Comparison of ENCODE assay signal across 8 mouse cellular contexts in genomic region chr4:116650365-116650764, GRCm38 (mm10). TPM values are rescaled to one million over a fixed set of nuclear protein-coding genes. Genes with fewer than 3 reads are reported as not detected.
DNase-seq lines count a peak whose midpoint lies in the region; ATAC-seq and TF ChIP-seq lines count a peak whose summit lies in the region.

No protein-coding gene starts in this region.

- no peaks in the 10 kb centered on the region for H3K9me3 ChIP-seq in heart, postnatal 0 days (replicated peaks; ENCODE audit: control insufficient read depth, low read length)
- no peaks in the 10 kb centered on the region for H3K9me3 ChIP-seq in hindbrain, embryonic 15.5 days
- no peaks in the 10 kb centered on the region for H3K9me3 ChIP-seq in midbrain, embryonic 11.5 days (ENCODE audit: control insufficient read depth, low read length)

- peak overlapping the region; percentile 80 for H3K9ac ChIP-seq in heart, postnatal 0 days (replicated peaks; ENCODE audit: low read depth, low read length)
- H3K9ac ChIP-seq in hindbrain, embryonic 15.5 days = peak overlapping the region; percentile 87
- peak overlapping the region; percentile 84 for H3K9ac ChIP-seq in midbrain, embryonic 11.5 days (ENCODE audit: low read length)

- no peak for ATAC-seq in heart, postnatal 0 days (ENCODE audit: insufficient read depth, low read depth)
- no peak for ATAC-seq in hindbrain, embryonic 15.5 days (ENCODE audit: low FRiP score, low read depth)
- ATAC-seq in midbrain, embryonic 11.5 days (ENCODE audit: low FRiP score) = no peak

- WGBS in heart, postnatal 0 days = 25% methylated on average over 5 of the region's 5 CpGs
- 51% methylated on average over 5 of the region's 5 CpGs for WGBS in hindbrain, embryonic 15.5 days
- 39% methylated on average over 5 of the region's 5 CpGs for WGBS in midbrain, embryonic 11.5 days

- TF ChIP-seq POLR2A in bone marrow macrophage, adult 2 months (IDR thresholded peaks at IDR 0.05; ENCODE audit: borderline replicate concordance, low read depth, low read length) = no peak

- no peaks in the 10 kb centered on the region for H3K27me3 ChIP-seq in heart, postnatal 0 days (ENCODE audit: control insufficient read depth, insufficient read depth, low read length)
- no peaks in the 10 kb centered on the region for H3K27me3 ChIP-seq in hindbrain, embryonic 15.5 days
- H3K27me3 ChIP-seq in midbrain, embryonic 11.5 days (ENCODE audit: control insufficient read depth, insufficient read depth, low read length) = no peaks in the 10 kb centered on the region

- peaks cover 15% of the 10 kb centered on the region for H3K4me1 ChIP-seq in heart, postnatal 0 days (ENCODE audit: control insufficient read depth, insufficient read depth)
- H3K4me1 ChIP-seq in bone marrow macrophage, adult 2 months (ENCODE audit: control insufficient read depth, insufficient read depth, low read length) = peaks cover 41% of the 10 kb centered on the region
- H3K4me1 ChIP-seq in hindbrain, embryonic 15.5 days (replicated peaks) = peaks cover 47% of the 10 kb centered on the region
- H3K4me1 ChIP-seq in midbrain, embryonic 11.5 days (ENCODE audit: control insufficient read depth, insufficient read depth, low read length) = peaks cover 15% of the 10 kb centered on the region

- no peak for TF ChIP-seq EP300 in heart, postnatal 0 days (IDR thresholded peaks at IDR 0.05; ENCODE audit: low read depth)

- no peak for DNase-seq in heart, postnatal 0 days (ENCODE audit: low spot score)
- DNase-seq in heart, adult 18-20 months = no peak
- DNase-seq in midbrain, embryonic 11.5 days (ENCODE audit: low spot score, missing footprints) = peak; percentile 84
- DNase-seq in adrenal gland, adult 2 months = no peak
- no peak for DNase-seq in gastrocnemius, postnatal 25 days
- DNase-seq in left cerebral cortex, adult 11 months (ENCODE audit: low spot score) = no peak

- H3K27ac ChIP-seq in heart, postnatal 0 days (ENCODE audit: low read depth) = peak overlapping the region; percentile 90
- peak overlapping the region; percentile 87 for H3K27ac ChIP-seq in bone marrow macrophage, adult 2 months (ENCODE audit: insufficient read depth, low read depth, low read length)
- H3K27ac ChIP-seq in hindbrain, embryonic 15.5 days (replicated peaks) = peak overlapping the region; percentile 88
- no peak overlapping the region for H3K27ac ChIP-seq in midbrain, embryonic 11.5 days (ENCODE audit: low read depth, low read length)

- peaks cover 7% of the 10 kb centered on the region for H3K36me3 ChIP-seq in heart, postnatal 0 days (replicated peaks; ENCODE audit: control insufficient read depth, insufficient read depth, low read length)
- 0 out of 2 replicates have a peak, but pooled peaks cover 6% of the 10 kb centered on the region for H3K36me3 ChIP-seq in hindbrain, embryonic 15.5 days
- peaks cover 6% of the 10 kb centered on the region for H3K36me3 ChIP-seq in midbrain, embryonic 11.5 days (ENCODE audit: control insufficient read depth, insufficient read depth, low read length)

- H3K4me3 ChIP-seq in heart, postnatal 0 days (ENCODE audit: low read depth, low read length) = peak overlapping the region; percentile 68
- peak overlapping the region; percentile 91 for H3K4me3 ChIP-seq in bone marrow macrophage, adult 2 months (ENCODE audit: insufficient read depth, low read length)
- peak overlapping the region; percentile 85 for H3K4me3 ChIP-seq in hindbrain, embryonic 15.5 days
- H3K4me3 ChIP-seq in midbrain, embryonic 11.5 days (ENCODE audit: low read depth, low read length) = peak overlapping the region; percentile 65

- no peak for TF ChIP-seq CTCF in heart, postnatal 0 days (IDR thresholded peaks at IDR 0.05; ENCODE audit: low read depth)
- no peak for TF ChIP-seq CTCF in bone marrow macrophage, adult 2 months (IDR thresholded peaks at IDR 0.05; ENCODE audit: low read depth, low read length)

- H3K4me2 ChIP-seq in heart, postnatal 0 days (ENCODE audit: low read depth, low read length) = peak overlapping the region; percentile 81
- peak overlapping the region; percentile 88 for H3K4me2 ChIP-seq in hindbrain, embryonic 15.5 days
- H3K4me2 ChIP-seq in midbrain, embryonic 11.5 days = peak overlapping the region; percentile 60

RNA-seq across cellular contexts. Expression of gene Akr1a1, which starts 1.1 kb away (rescaled TPM):
- 465 and 479 TPM in 2 replicates for total RNA-seq in heart, postnatal 0 days (2014; rRNA removed; ENCODE audit: low replicate concordance)
- polyA plus RNA-seq in heart, postnatal 0 days (2015; fragmentation: Nextera tagmentation; extraction: Ambion mirVana) = 533 and 534 TPM in 2 replicates
- 100 to 1,000 TPM; 310 to 328 TPM for total RNA-seq in heart, adult 18-20 months (2021)
- 1,749 and 1,754 TPM in 2 replicates for polyA plus RNA-seq in bone marrow macrophage, adult 2 months (2012; ENCODE audit: insufficient read depth, insufficient read length, missing spikeins)
- polyA plus RNA-seq in hindbrain, embryonic 15.5 days (2015; fragmentation: Nextera tagmentation; extraction: Ambion mirVana) = 704 and 712 TPM in 2 replicates
- polyA plus RNA-seq in midbrain, embryonic 11.5 days (2014; fragmentation: Nextera tagmentation; extraction: Ambion mirVana) = 544 TPM in 2 replicates
- 1,000 to 10,000 TPM in 1 of 2 experiments, 100 to 1,000 TPM in 1; 867 to 1,182 TPM for total RNA-seq in adrenal gland, adult 2 months (2021)
- polyA plus RNA-seq in adrenal gland, adult 2 months (2012; rRNA removed) = 733 and 783 TPM in 2 replicates
- total RNA-seq in gastrocnemius, postnatal 25 days (2021) = 100 to 1,000 TPM; 175 to 184 TPM

RNA-seq across cellular contexts. Expression of gene Nasp, which starts 22.6 kb away (rescaled TPM):
- total RNA-seq in heart, postnatal 0 days (2014; rRNA removed; ENCODE audit: low replicate concordance) = 28.1 and 29.9 TPM in 2 replicates
- 32.1 and 32.2 TPM in 2 replicates for polyA plus RNA-seq in heart, postnatal 0 days (2015; fragmentation: Nextera tagmentation; extraction: Ambion mirVana)
- total RNA-seq in heart, adult 18-20 months (2021) = 10 to 100 TPM; 14.5 to 16.2 TPM
- polyA plus RNA-seq in bone marrow macrophage, adult 2 months (2012; ENCODE audit: insufficient read depth, insufficient read length, missing spikeins) = 44.2 and 48.6 TPM in 2 replicates
- polyA plus RNA-seq in hindbrain, embryonic 15.5 days (2015; fragmentation: Nextera tagmentation; extraction: Ambion mirVana) = 92.9 and 98.3 TPM in 2 replicates
- polyA plus RNA-seq in midbrain, embryonic 11.5 days (2014; fragmentation: Nextera tagmentation; extraction: Ambion mirVana) = 304 and 328 TPM in 2 replicates
- 10 to 100 TPM; 22.3 to 23.0 TPM for total RNA-seq in adrenal gland, adult 2 months (2021)
- polyA plus RNA-seq in adrenal gland, adult 2 months (2012; rRNA removed) = 1.3 and 1.9 TPM in 2 replicates
- 10 to 100 TPM; 12.4 to 12.8 TPM for total RNA-seq in gastrocnemius, postnatal 25 days (2021)

RNA-seq across cellular contexts. Expression of gene Prdx1, which starts 35.0 kb away (rescaled TPM):
- total RNA-seq in heart, postnatal 0 days (2014; rRNA removed; ENCODE audit: low replicate concordance) = 317 and 334 TPM in 2 replicates
- 1,000 and 1,028 TPM in 2 replicates for polyA plus RNA-seq in heart, postnatal 0 days (2015; fragmentation: Nextera tagmentation; extraction: Ambion mirVana)
- total RNA-seq in heart, adult 18-20 months (2021) = 100 to 1,000 TPM; 463 to 542 TPM
- polyA plus RNA-seq in bone marrow macrophage, adult 2 months (2012; ENCODE audit: insufficient read depth, insufficient read length, missing spikeins) = 2,298 and 2,420 TPM in 2 replicates
- polyA plus RNA-seq in hindbrain, embryonic 15.5 days (2015; fragmentation: Nextera tagmentation; extraction: Ambion mirVana) = 446 and 514 TPM in 2 replicates
- 1,035 and 1,053 TPM in 2 replicates for polyA plus RNA-seq in midbrain, embryonic 11.5 days (2014; fragmentation: Nextera tagmentation; extraction: Ambion mirVana)
- total RNA-seq in adrenal gland, adult 2 months (2021) = 100 to 1,000 TPM; 703 to 816 TPM
- 20.2 and 21.8 TPM in 2 replicates for polyA plus RNA-seq in adrenal gland, adult 2 months (2012; rRNA removed)
- total RNA-seq in gastrocnemius, postnatal 25 days (2021) = 100 to 1,000 TPM; 229 to 254 TPM

RNA-seq across cellular contexts. Expression of gene Ccdc17, which starts 53.9 kb away (rescaled TPM):
- total RNA-seq in heart, postnatal 0 days (2014; rRNA removed; ENCODE audit: low replicate concordance) = 0.08 and 0.57 TPM in 2 replicates
- 3.1 and 5.1 TPM in 2 replicates for polyA plus RNA-seq in heart, postnatal 0 days (2015; fragmentation: Nextera tagmentation; extraction: Ambion mirVana)
- total RNA-seq in heart, adult 18-20 months (2021) = 1 to 10 TPM; 3.7 to 4.1 TPM
- polyA plus RNA-seq in bone marrow macrophage, adult 2 months (2012; ENCODE audit: insufficient read depth, insufficient read length, missing spikeins) = 5.5 and 6.0 TPM in 2 replicates
- polyA plus RNA-seq in hindbrain, embryonic 15.5 days (2015; fragmentation: Nextera tagmentation; extraction: Ambion mirVana) = 4.4 and 4.8 TPM in 2 replicates
- 1.7 and 2.6 TPM in 2 replicates for polyA plus RNA-seq in midbrain, embryonic 11.5 days (2014; fragmentation: Nextera tagmentation; extraction: Ambion mirVana)
- total RNA-seq in adrenal gland, adult 2 months (2021) = 10 to 100 TPM; 12.8 to 13.2 TPM
- polyA plus RNA-seq in adrenal gland, adult 2 months (2012; rRNA removed) = 9.1 and 9.8 TPM in 2 replicates
- total RNA-seq in gastrocnemius, postnatal 25 days (2021) = 1 to 10 TPM; 1.4 to 1.8 TPM

RNA-seq across cellular contexts. Expression of gene Mmachc, which starts 57.8 kb away (rescaled TPM):
- total RNA-seq in heart, postnatal 0 days (2014; rRNA removed; ENCODE audit: low replicate concordance) = 41.1 and 51.3 TPM in 2 replicates
- 36.5 and 38.4 TPM in 2 replicates for polyA plus RNA-seq in heart, postnatal 0 days (2015; fragmentation: Nextera tagmentation; extraction: Ambion mirVana)
- total RNA-seq in heart, adult 18-20 months (2021) = 10 to 100 TPM; 55.3 to 55.9 TPM
- polyA plus RNA-seq in bone marrow macrophage, adult 2 months (2012; ENCODE audit: insufficient read depth, insufficient read length, missing spikeins) = 3.6 and 4.5 TPM in 2 replicates
- 23.0 and 23.2 TPM in 2 replicates for polyA plus RNA-seq in hindbrain, embryonic 15.5 days (2015; fragmentation: Nextera tagmentation; extraction: Ambion mirVana)
- polyA plus RNA-seq in midbrain, embryonic 11.5 days (2014; fragmentation: Nextera tagmentation; extraction: Ambion mirVana) = 23.6 and 28.0 TPM in 2 replicates
- 10 to 100 TPM; 36.1 to 43.5 TPM for total RNA-seq in adrenal gland, adult 2 months (2021)
- polyA plus RNA-seq in adrenal gland, adult 2 months (2012; rRNA removed) = 12.2 and 16.5 TPM in 2 replicates
- total RNA-seq in gastrocnemius, postnatal 25 days (2021) = 10 to 100 TPM; 29.1 to 33.9 TPM

Comparison
In these comparisons a context has a peak if more than half of its experiments do, and no peak if none do; other contexts are left out.
1. RNA of gene Nasp, which starts 22.6 kb away (polyA plus RNA-seq): 304 to 328 TPM in midbrain, embryonic 11.5 days, 92.9 to 98.3 TPM in hindbrain, embryonic 15.5 days, 44.2 to 48.6 TPM in bone marrow macrophage, adult 2 months and 32.1 to 32.2 TPM in heart, postnatal 0 days; 1.3 to 1.9 TPM in adrenal gland, adult 2 months; every median in the first group is over 10 times any median in the second.
2. RNA of gene Prdx1, which starts 35.0 kb away (polyA plus RNA-seq): 2,298 to 2,420 TPM in bone marrow macrophage, adult 2 months, 1,035 to 1,053 TPM in midbrain, embryonic 11.5 days, 1,000 to 1,028 TPM in heart, postnatal 0 days and 446 to 514 TPM in hindbrain, embryonic 15.5 days; 20.2 to 21.8 TPM in adrenal gland, adult 2 months; every median in the first group is over 10 times any median in the second.
3. Peak in every context shown above with its lines, with median percentiles within 50 percentile points of each other: H3K4me2 ChIP-seq, H3K4me3 ChIP-seq and H3K9ac ChIP-seq.